Mouse (Mus musculus) testis, adult 2 months (tissue): ENCODE data around the gene Mroh7.
"Not testable (repeated sequence)": the region's sequence is repeated elsewhere in the genome, so short reads cannot be mapped to it uniquely, and the experiment has no call there.

Experiments
- CTCF ChIP-seq: fragments of 200-500 bp; IDR thresholded peaks from 2 replicates; pipeline ENCODE4 v1.5.1; 2012; ENCODE audit warnings: low read depth, mild to moderate bottlenecking, inconsistent platforms, low read length, moderate library complexity; ENCODE audit not compliant: control insufficient read depth, insufficient read depth, insufficient replicate concordance
- POLR2A ChIP-seq: fragments of 200-500 bp; IDR thresholded peaks from 2 replicates; pipeline ENCODE4 v1.6.1; 2012; ENCODE audit warnings: low read depth, mild to moderate bottlenecking, inconsistent platforms, low read length, moderate library complexity; ENCODE audit not compliant: control insufficient read depth

GRCm38 (mm10) chr4:106775767-106776166 is 45.0 kb upstream of the Mroh7 start:
- TF ChIP-seq CTCF, POLR2A: not testable (repeated sequence)
